Mouse (Mus musculus): ENCODE measurements around the gene Susd2. TPM values are rescaled to one million over a fixed set of nuclear protein-coding genes. Genes with fewer than 3 reads are reported as not detected.

Gene Susd2
- polyA plus RNA-seq, 1 experiment: 14.8 TPM

GRCm38 (mm10) chr10:75667115-75667910 is 23.5 kb upstream of the Susd2 start:
- Histone ChIP-seq H3K4me3 (ENCODE audit: extremely low read depth, insufficient read depth, insufficient read length) (peak overlapping the region; percentile 94), H3K27ac (ENCODE audit: insufficient read depth, low read length) (peak overlapping the region; percentile 80), H3K36me3 (ENCODE audit: control insufficient read depth, insufficient read depth, low read length) (peaks cover under 1% of the 10 kb centered on the region), H3K4me1 (ENCODE audit: control insufficient read depth, insufficient read depth, insufficient read length) (peaks cover 18% of the 10 kb centered on the region; the same call in 1 of the 2 replicates), H3K27me3 (ENCODE audit: control insufficient read depth, insufficient read depth, low read length) (no peaks in the 10 kb centered on the region)
- under 1% methylated on average over 63 of the region's 63 CpGs for WGBS
- 0 out of 2 replicates have a peak, but pooled peaks have one; percentile 1 for TF ChIP-seq POLR2A (IDR thresholded peaks at IDR 0.05; ENCODE audit: low read depth, low read length)
- no peak for TF ChIP-seq CTCF (IDR thresholded peaks at IDR 0.05; ENCODE audit: extremely low read depth, insufficient read depth, insufficient read length, insufficient replicate concordance)
- DNase-seq (ENCODE audit: low read depth in 1 of 2, low spot score in 2 of 2): peak; percentile 5 to 62

DNA sequence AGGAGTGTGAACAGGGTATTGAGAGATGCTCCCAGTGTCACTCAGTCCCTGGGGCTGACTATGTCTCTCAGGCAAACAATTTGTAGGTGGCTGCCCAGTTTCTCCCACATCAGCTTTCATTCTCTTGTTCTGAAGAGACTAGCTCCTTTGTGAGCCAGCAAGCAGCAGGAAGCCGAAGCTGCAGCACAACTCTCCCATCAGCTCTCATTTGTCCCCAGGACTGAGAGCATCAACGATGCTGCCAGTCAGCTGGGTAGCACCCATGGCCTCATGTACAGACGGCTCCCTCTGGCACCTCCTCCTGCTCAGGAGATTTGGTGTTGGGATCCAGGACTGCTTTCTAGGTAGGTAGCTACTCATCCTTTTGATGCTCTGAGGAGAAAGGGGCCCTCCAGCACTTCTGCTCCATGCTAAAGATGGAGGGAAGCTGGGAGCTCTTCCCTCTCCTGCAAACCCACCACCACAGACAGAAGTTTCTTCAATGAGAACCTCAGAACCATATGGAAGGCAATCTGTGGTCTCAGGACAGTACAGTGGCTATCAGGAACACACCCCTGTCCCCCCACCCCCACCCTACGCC is 22.7 kb upstream of the Susd2 start:
- no peaks in the 10 kb centered on the region for H3K27me3 ChIP-seq (ENCODE audit: control insufficient read depth, insufficient read depth, low read length)
- peak overlapping the region; percentile 94 for H3K4me3 ChIP-seq (ENCODE audit: extremely low read depth, insufficient read depth, insufficient read length)
- peaks cover 7% of the 10 kb centered on the region for H3K36me3 ChIP-seq (ENCODE audit: control insufficient read depth, insufficient read depth, low read length)
- peak overlapping the region; percentile 80; the same call in 1 of the 2 replicates for H3K27ac ChIP-seq (ENCODE audit: insufficient read depth, low read length)
- H3K4me1 ChIP-seq (ENCODE audit: control insufficient read depth, insufficient read depth, insufficient read length): peaks cover 18% of the 10 kb centered on the region; the same call in 1 of the 2 replicates
- TF ChIP-seq POLR2A (IDR thresholded peaks at IDR 0.05; ENCODE audit: low read depth, low read length) (no peak), CTCF (IDR thresholded peaks at IDR 0.05; ENCODE audit: extremely low read depth, insufficient read depth, insufficient read length, insufficient replicate concordance) (no peak)
- DNase-seq (ENCODE audit: low read depth in 1 of 2, low spot score in 2 of 2): no peak
- WGBS: 31% methylated on average over 4 of the region's 4 CpGs

GRCm38 (mm10) chr10:75664673-75665270 is 21.0 kb upstream of the Susd2 start:
- Histone ChIP-seq H3K4me1 (ENCODE audit: control insufficient read depth, insufficient read depth, insufficient read length) (peaks cover 18% of the 10 kb centered on the region; the same call in 1 of the 2 replicates), H3K36me3 (ENCODE audit: control insufficient read depth, insufficient read depth, low read length) (peaks cover 11% of the 10 kb centered on the region), H3K27ac (ENCODE audit: insufficient read depth, low read length) (no peak overlapping the region), H3K4me3 (ENCODE audit: extremely low read depth, insufficient read depth, insufficient read length) (no peak overlapping the region), H3K27me3 (ENCODE audit: control insufficient read depth, insufficient read depth, low read length) (no peaks in the 10 kb centered on the region)
- WGBS: 87% methylated on average over 6 of the region's 6 CpGs
- DNase-seq (ENCODE audit: low read depth in 1 of 2, low spot score in 2 of 2): no peak
- TF ChIP-seq POLR2A (IDR thresholded peaks at IDR 0.05; ENCODE audit: low read depth, low read length) (no peak), CTCF (IDR thresholded peaks at IDR 0.05; ENCODE audit: extremely low read depth, insufficient read depth, insufficient read length, insufficient replicate concordance) (no peak)

- Histone ChIP-seq H3K36me3 (ENCODE audit: control insufficient read depth, insufficient read depth, low read length) (peaks cover 14% of the 10 kb centered on the region), H3K27ac (ENCODE audit: insufficient read depth, low read length) (no peak overlapping the region), H3K4me1 (ENCODE audit: control insufficient read depth, insufficient read depth, insufficient read length) (peaks cover 11% of the 10 kb centered on the region; the same call in 1 of the 2 replicates), H3K4me3 (ENCODE audit: extremely low read depth, insufficient read depth, insufficient read length) (no peak overlapping the region), H3K27me3 (ENCODE audit: control insufficient read depth, insufficient read depth, low read length) (no peaks in the 10 kb centered on the region)
- TF ChIP-seq CTCF (IDR thresholded peaks at IDR 0.05; ENCODE audit: extremely low read depth, insufficient read depth, insufficient read length, insufficient replicate concordance) (no peak), POLR2A (IDR thresholded peaks at IDR 0.05; ENCODE audit: low read depth, low read length) (no peak)
- no peak for DNase-seq (ENCODE audit: low read depth in 1 of 2, low spot score in 2 of 2)
- WGBS: 90% methylated on average over 4 of the region's 4 CpGs
Observed at GRCm38 (mm10) chr10:75662575-75662974, 18.8 kb upstream of the Susd2 start.

GRCm38 (mm10) chr10:75661876-75662275 is 18.1 kb upstream of the Susd2 start:
- Histone ChIP-seq H3K4me1 (ENCODE audit: control insufficient read depth, insufficient read depth, insufficient read length) (peaks cover 10% of the 10 kb centered on the region; the same call in 1 of the 2 replicates), H3K4me3 (ENCODE audit: extremely low read depth, insufficient read depth, insufficient read length) (no peak overlapping the region), H3K27ac (ENCODE audit: insufficient read depth, low read length) (no peak overlapping the region), H3K27me3 (ENCODE audit: control insufficient read depth, insufficient read depth, low read length) (no peaks in the 10 kb centered on the region), H3K36me3 (ENCODE audit: control insufficient read depth, insufficient read depth, low read length) (peaks cover 21% of the 10 kb centered on the region)
- TF ChIP-seq POLR2A (IDR thresholded peaks at IDR 0.05; ENCODE audit: low read depth, low read length) (no peak), CTCF (IDR thresholded peaks at IDR 0.05; ENCODE audit: extremely low read depth, insufficient read depth, insufficient read length, insufficient replicate concordance) (no peak)
- WGBS: 99% methylated on average over 3 of the region's 3 CpGs
- no peak for DNase-seq (ENCODE audit: low read depth in 1 of 2, low spot score in 2 of 2)

GRCm38 (mm10) chr10:75661381-75661780 is 17.6 kb upstream of the Susd2 start:
- 94% methylated on average over 6 of the region's 6 CpGs for WGBS
- no peak for TF ChIP-seq CTCF (IDR thresholded peaks at IDR 0.05; ENCODE audit: extremely low read depth, insufficient read depth, insufficient read length, insufficient replicate concordance)
- no peak for TF ChIP-seq POLR2A (IDR thresholded peaks at IDR 0.05; ENCODE audit: low read depth, low read length)
- no peak overlapping the region for H3K27ac ChIP-seq (ENCODE audit: insufficient read depth, low read length)
- no peak for DNase-seq (ENCODE audit: low read depth in 1 of 2, low spot score in 2 of 2)
- H3K4me3 ChIP-seq (ENCODE audit: extremely low read depth, insufficient read depth, insufficient read length): no peak overlapping the region
- H3K4me1 ChIP-seq (ENCODE audit: control insufficient read depth, insufficient read depth, insufficient read length): peaks cover 5% of the 10 kb centered on the region; the same call in 1 of the 2 replicates
- no peaks in the 10 kb centered on the region for H3K27me3 ChIP-seq (ENCODE audit: control insufficient read depth, insufficient read depth, low read length)
- peaks cover 25% of the 10 kb centered on the region for H3K36me3 ChIP-seq (ENCODE audit: control insufficient read depth, insufficient read depth, low read length)

Data from spleen, adult 2 months (tissue).